Comparison of ENCODE assay signal across 11 mouse cellular contexts in the genomic region with DNA sequence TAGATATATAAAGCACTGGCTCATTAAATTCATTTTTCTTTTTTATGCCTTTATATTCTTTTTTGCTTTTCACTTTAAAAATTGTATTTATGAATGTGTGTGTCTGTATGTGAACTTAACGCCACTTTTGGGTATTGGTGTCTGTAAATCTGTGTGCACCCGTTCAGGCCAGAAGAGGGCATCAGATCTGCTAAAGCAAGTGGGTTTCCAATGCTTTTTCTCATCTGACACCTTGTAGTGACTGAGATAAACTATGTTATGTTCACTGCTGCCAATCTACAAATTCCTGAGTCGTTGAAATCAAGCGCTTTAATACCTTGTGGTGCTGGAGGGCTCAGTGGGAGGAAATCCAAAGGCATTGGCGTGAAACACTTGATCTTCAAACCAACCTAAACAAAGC. TPM values are rescaled to one million over a fixed set of nuclear protein-coding genes. Genes with fewer than 3 reads are reported as not detected.
DNase-seq lines count a peak whose midpoint lies in the region; ATAC-seq and TF ChIP-seq lines count a peak whose summit lies in the region.
"Had no signal": no experiment of that assay in that cellular context is flagged by ENCODE, and none has a peak within 500 bp of the region (broad histone marks: within the 10 kb centered on the region; RNA-seq: fewer than 3 reads in every experiment).

No protein-coding gene starts in this region.

- TF ChIP-seq POLR2A in lung, adult 2 months (IDR thresholded peaks at IDR 0.05; ENCODE audit: borderline replicate concordance, extremely low read depth, low read depth, low read length) = no peak

- no peak for ATAC-seq in activated CD4-positive, CD25-positive, alpha-beta regulatory T cell, adult 4 months

- no peak overlapping the region for H3K4me3 ChIP-seq in lung, adult 2 months (replicated peaks; ENCODE audit: extremely low read depth, low read depth, low read length)
- H3K4me3 ChIP-seq: liver, embryonic 15.5 days; neural tube, embryonic 12.5 days had no signal

- no peaks in the 10 kb centered on the region for H3K4me1 ChIP-seq in lung, adult 2 months (ENCODE audit: control insufficient read depth, insufficient read depth, low read length)
- H3K4me1 ChIP-seq: liver, embryonic 15.5 days; neural tube, embryonic 12.5 days had no signal

- 60% methylated on average over 5 of the region's 5 CpGs for WGBS in lung, adult 2 months

- TF ChIP-seq CTCF in lung, adult 2 months (IDR thresholded peaks at IDR 0.05; ENCODE audit: insufficient read depth, low read length) = 0 out of 2 replicates have a peak, but pooled peaks have one; percentile 2

- intact Hi-C loops in heart, postnatal 36 days (cut with DNase I) = no loop called here

- DNase-seq in heart, adult 11 months = peak; percentile 75
- DNase-seq in heart, postnatal 36 days = no peak
- DNase-seq in lung, adult 2 months = no peak
- DNase-seq in lung, postnatal 25 days (ENCODE audit: low spot score) = no peak
- DNase-seq in ZHBTc4 (ENCODE audit: low read depth, low spot score) = peak; percentile 48
- DNase-seq in retina, embryonic 14.5 days (ENCODE audit: low spot score) = peak; percentile 21
- no peak for DNase-seq in adrenal gland, postnatal 36 days
- DNase-seq: kidney, adult 8-10 months had no signal

RNA-seq across cellular contexts. Expression of a gene that starts 7.0 kb away (rescaled TPM):
- total RNA-seq in heart, postnatal 36 days (2021) = 1 to 10 TPM; 2.5 to 2.8 TPM
- not detected in 2 replicates for polyA plus RNA-seq in lung, adult 2 months (2012; rRNA removed)
- polyA plus RNA-seq in activated CD4-positive, CD25-positive, alpha-beta regulatory T cell, adult 4 months (2017; shearing (Covaris generic)) = 1 to 10 TPM; 8.2 to 9.1 TPM
- total RNA-seq in adrenal gland, postnatal 36 days (2021) = 1 to 10 TPM; 4.8 to 5.7 TPM

RNA-seq across cellular contexts. Expression of a gene that starts 12.8 kb away (rescaled TPM):
- under 1 TPM; 0.41 to 0.83 TPM for total RNA-seq in heart, postnatal 36 days (2021)
- 4.0 and 5.0 TPM in 2 replicates for polyA plus RNA-seq in lung, adult 2 months (2012; rRNA removed)
- 1 to 10 TPM; 3.3 to 5.2 TPM for polyA plus RNA-seq in activated CD4-positive, CD25-positive, alpha-beta regulatory T cell, adult 4 months (2017; shearing (Covaris generic))
- 1 to 10 TPM in 1 of 2 experiments, under 1 TPM in 1; 0.93 to 1.2 TPM for total RNA-seq in adrenal gland, postnatal 36 days (2021)

RNA-seq across cellular contexts. Expression of a gene that starts 14.2 kb away (rescaled TPM):
- total RNA-seq in heart, postnatal 36 days (2021) = 1 to 10 TPM; 2.6 to 3.6 TPM
- polyA plus RNA-seq in lung, adult 2 months (2012; rRNA removed) = 0.21 TPM in 1 of 2 replicates, not detected in the other
- 10 to 100 TPM in 1 of 2 experiments, 1 to 10 TPM in 1; 8.2 to 10.3 TPM for polyA plus RNA-seq in activated CD4-positive, CD25-positive, alpha-beta regulatory T cell, adult 4 months (2017; shearing (Covaris generic))
- total RNA-seq in adrenal gland, postnatal 36 days (2021) = 1 to 10 TPM; 4.9 to 6.3 TPM

RNA-seq across cellular contexts. Expression of a gene that starts 16.9 kb away (rescaled TPM):
- under 1 TPM; 0.64 to 0.98 TPM for total RNA-seq in heart, postnatal 36 days (2021)
- polyA plus RNA-seq in lung, adult 2 months (2012; rRNA removed) = 1.7 and 2.9 TPM in 2 replicates
- 10 to 100 TPM; 14.2 to 15.5 TPM for polyA plus RNA-seq in activated CD4-positive, CD25-positive, alpha-beta regulatory T cell, adult 4 months (2017; shearing (Covaris generic))
- total RNA-seq in adrenal gland, postnatal 36 days (2021) = 1 to 10 TPM; 3.0 TPM

RNA-seq across cellular contexts. Expression of a gene that starts 27.1 kb away (rescaled TPM):
- total RNA-seq in heart, postnatal 36 days (2021) = 10 to 100 TPM; 18.8 to 20.6 TPM
- 16.4 and 19.4 TPM in 2 replicates for polyA plus RNA-seq in lung, adult 2 months (2012; rRNA removed)
- 10 to 100 TPM; 23.3 to 23.5 TPM for polyA plus RNA-seq in activated CD4-positive, CD25-positive, alpha-beta regulatory T cell, adult 4 months (2017; shearing (Covaris generic))
- 10 to 100 TPM; 68.5 to 76.3 TPM for total RNA-seq in adrenal gland, postnatal 36 days (2021)

Comparison
In these comparisons a context has a peak if more than half of its experiments do, and no peak if none do; other contexts are left out.
1. DNase-seq: peak in heart, adult 11 months (single experiment), ZHBTc4 (single experiment) and retina, embryonic 14.5 days (single experiment); none in heart, postnatal 36 days (0 of 2), lung, adult 2 months (single experiment), lung, postnatal 25 days (single experiment) and adrenal gland, postnatal 36 days (0 of 2).